Mouse (Mus musculus) embryonic facial prominence, embryonic 12.5 days (tissue): ENCODE measurements around the gene Cdc25a. TPM values are rescaled to one million over a fixed set of nuclear protein-coding genes. Genes with fewer than 3 reads are reported as not detected.

Experiments used
- ATAC-seq: fragments of 200-750 bp; cut with Nextera tagmentation; 2 replicates; pipeline ENCODE4 v1.8.0; 2017; ENCODE audit not compliant: insufficient number of reproducible peaks, insufficient read depth, low FRiP score, low TSS enrichment
- H3K27ac ChIP-seq: fragments of 300-500 bp; sonication (generic); 2 replicates; pipeline ENCODE4 v1.5.1; 2016; ENCODE audit warnings: mild to moderate bottlenecking
- H3K27me3 ChIP-seq: fragments of 300-500 bp; sonication (generic); 2 replicates; pipeline ENCODE4 v1.6.1; 2016; ENCODE audit warnings: mild to moderate bottlenecking, moderate library complexity
- H3K36me3 ChIP-seq: fragments of 300-500 bp; sonication (generic); 2 replicates; pipeline ENCODE4 v1.6.1; 2016; ENCODE audit warnings: mild to moderate bottlenecking
- H3K4me1 ChIP-seq: fragments of 300-500 bp; sonication (generic); 2 replicates; pipeline ENCODE4 v1.6.1; 2016
- H3K4me2 ChIP-seq: fragments of 300-500 bp; sonication (generic); replicated peaks from 2 replicates; pipeline ENCODE4 v1.6.1; 2016; ENCODE audit warnings: mild to moderate bottlenecking, moderate library complexity
- H3K4me3 ChIP-seq: fragments of 300-500 bp; sonication (generic); 2 replicates; pipeline ENCODE4 v1.5.1; 2016; ENCODE audit warnings: mild to moderate bottlenecking
- H3K9ac ChIP-seq: fragments of 300-500 bp; sonication (generic); 2 replicates; pipeline ENCODE4 v1.6.1; 2016; ENCODE audit warnings: mild to moderate bottlenecking, moderate library complexity
- H3K9me3 ChIP-seq: fragments of 300-500 bp; sonication (generic); 2 replicates; pipeline ENCODE4 v1.6.1; 2016; ENCODE audit warnings: mild to moderate bottlenecking, moderate library complexity
- WGBS: fragments of 180-500 bp; shearing (Covaris S2); methylation state at CpG from one replicate; pipeline ENCODE4 v1.1.7; 2016; 5-methylcytosine and 5-hydroxymethylcytosine counted together
- polyA plus RNA-seq: library from polyadenylated mRNA; unstranded; fragments of >200 nt; fragmentation: Nextera tagmentation; extraction: Ambion mirVana; gene quantifications from 2 replicates; pipeline ENCODE4 v1.2.1, GENCODE M21; 2016

Cdc25a gene
- polyA plus RNA-seq, 1 experiment from 2014 or later, result 51.7 TPM

- no peak overlapping the region for H3K27ac ChIP-seq
- no peaks in the 10 kb centered on the region for H3K9me3 ChIP-seq
- WGBS, result 89% methylated on average over 6 of the region's 6 CpGs
- ATAC-seq, result no peak
- H3K4me3 ChIP-seq, result no peak overlapping the region
- no peak overlapping the region for H3K4me2 ChIP-seq
- peaks cover 11% of the 10 kb centered on the region for H3K4me1 ChIP-seq
- H3K36me3 ChIP-seq, result peaks cover 40% of the 10 kb centered on the region
- H3K27me3 ChIP-seq, result no peaks in the 10 kb centered on the region
- H3K9ac ChIP-seq, result no peak overlapping the region
Observed at GRCm38 (mm10) chr9:109895593-109895992, 20.2 kb downstream of the Cdc25a start.

DNA sequence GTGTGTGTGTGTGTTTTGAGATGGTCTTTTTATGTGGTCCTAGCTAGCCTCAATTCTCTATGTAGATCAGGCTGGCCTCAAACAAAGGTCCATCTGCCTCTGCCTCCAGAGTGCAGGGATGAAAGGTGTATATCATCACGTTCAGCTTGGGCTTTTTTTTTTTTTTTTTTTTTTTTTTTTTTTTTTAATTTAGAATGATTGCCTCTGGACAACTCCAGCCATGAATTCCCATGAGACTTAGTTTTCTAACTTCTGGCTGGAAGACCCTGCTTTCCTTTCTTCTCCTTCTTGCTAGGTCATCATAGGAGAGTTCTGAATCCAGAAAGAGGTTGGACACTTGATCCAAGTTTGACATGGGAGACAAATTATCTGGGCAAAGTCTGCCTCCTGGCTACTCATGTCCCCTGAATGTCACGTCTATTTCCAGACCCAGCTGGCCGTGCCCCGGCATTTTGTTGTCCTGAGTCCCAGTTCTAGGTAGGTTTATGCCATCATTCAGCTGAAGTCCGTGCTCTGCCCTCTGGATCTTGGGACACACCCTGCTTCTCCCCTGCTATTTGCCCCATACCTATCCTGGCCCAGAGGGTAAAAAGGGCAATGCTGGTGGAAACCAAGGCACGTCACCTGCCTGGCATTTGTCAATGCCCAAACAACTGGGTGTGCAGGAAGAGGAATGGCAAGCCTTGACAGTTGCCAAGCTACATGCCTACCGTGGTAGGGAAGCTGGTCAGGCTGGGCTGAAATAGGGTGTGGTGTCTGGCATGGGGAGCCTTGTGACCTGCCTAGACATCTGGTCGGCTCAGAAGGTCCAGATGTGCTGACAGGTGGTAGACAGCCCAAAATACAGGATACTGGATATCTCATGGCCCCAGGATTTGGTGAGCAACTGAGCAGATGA is 21.1 kb downstream of the Cdc25a start:
- 86% methylated on average over 8 of the region's 8 CpGs for whole genome bisulfite sequencing
- Histone ChIP-seq H3K4me3 (no peak overlapping the region), H3K9me3 (no peaks in the 10 kb centered on the region), H3K9ac (no peak overlapping the region), H3K27ac (no peak overlapping the region), H3K27me3 (no peaks in the 10 kb centered on the region), H3K4me1 (peaks cover 11% of the 10 kb centered on the region), H3K4me2 (no peak overlapping the region), H3K36me3 (peaks cover 31% of the 10 kb centered on the region)
- no peak for ATAC-seq

DNA sequence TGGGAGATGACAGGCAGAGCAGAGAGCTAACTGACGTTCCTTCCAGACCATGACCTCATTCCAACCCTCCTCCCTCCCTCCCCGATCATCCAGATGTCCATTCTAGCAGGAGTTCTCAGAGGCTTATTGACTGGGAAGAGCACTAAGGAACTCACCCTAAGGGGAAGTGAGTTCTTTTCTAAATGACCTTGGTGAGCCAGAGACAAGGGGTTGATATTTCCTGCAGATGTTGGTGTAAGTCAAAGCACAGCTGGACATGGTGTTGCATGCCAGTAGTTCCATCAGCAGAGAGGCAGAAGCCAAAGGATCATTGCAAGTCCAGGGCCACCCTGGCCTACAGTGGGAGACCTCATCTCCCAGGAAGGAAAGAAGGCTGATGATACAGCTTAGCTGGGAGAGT is 22.6 kb downstream of the Cdc25a start:
- WGBS, result 30% methylated on average over 2 of the region's 2 CpGs
- no peaks in the 10 kb centered on the region for H3K27me3 ChIP-seq
- H3K36me3 ChIP-seq, result peaks cover 17% of the 10 kb centered on the region
- no peaks in the 10 kb centered on the region for H3K9me3 ChIP-seq
- peaks cover 11% of the 10 kb centered on the region for H3K4me1 ChIP-seq
- H3K4me2 ChIP-seq, result no peak overlapping the region
- H3K4me3 ChIP-seq, result no peak overlapping the region
- H3K9ac ChIP-seq, result no peak overlapping the region
- H3K27ac ChIP-seq, result no peak overlapping the region
- ATAC-seq, result no peak

DNA sequence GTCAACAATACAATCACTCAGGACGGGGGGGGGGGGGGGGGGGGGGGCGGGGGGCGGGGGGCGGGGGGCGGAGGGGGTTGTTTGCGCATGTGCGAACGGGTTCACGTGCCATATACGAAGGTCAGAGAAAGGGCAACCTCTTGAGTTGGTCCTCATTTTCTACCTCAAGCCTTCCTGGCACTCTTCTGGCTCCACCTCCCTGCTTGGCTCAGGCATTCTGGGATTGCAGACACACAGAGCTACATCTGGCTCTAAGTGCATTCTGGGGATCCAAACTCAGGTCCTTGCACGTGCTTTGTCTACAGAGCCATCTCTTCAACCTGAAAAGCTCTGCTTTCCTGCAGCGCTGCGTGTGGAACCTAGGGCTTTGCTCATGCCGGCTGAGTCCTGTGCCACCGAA is 24.0 kb downstream of the Cdc25a start:
- no peak for ATAC-seq
- Histone ChIP-seq H3K9me3 (no peaks in the 10 kb centered on the region), H3K27me3 (no peaks in the 10 kb centered on the region), H3K4me2 (no peak overlapping the region), H3K27ac (no peak overlapping the region), H3K4me3 (no peak overlapping the region), H3K4me1 (peaks cover 3% of the 10 kb centered on the region), H3K36me3 (peaks cover 11% of the 10 kb centered on the region; the same call in 1 of the 2 replicates), H3K9ac (no peak overlapping the region)
- WGBS, result 77% methylated on average over 9 of the region's 15 CpGs

DNA sequence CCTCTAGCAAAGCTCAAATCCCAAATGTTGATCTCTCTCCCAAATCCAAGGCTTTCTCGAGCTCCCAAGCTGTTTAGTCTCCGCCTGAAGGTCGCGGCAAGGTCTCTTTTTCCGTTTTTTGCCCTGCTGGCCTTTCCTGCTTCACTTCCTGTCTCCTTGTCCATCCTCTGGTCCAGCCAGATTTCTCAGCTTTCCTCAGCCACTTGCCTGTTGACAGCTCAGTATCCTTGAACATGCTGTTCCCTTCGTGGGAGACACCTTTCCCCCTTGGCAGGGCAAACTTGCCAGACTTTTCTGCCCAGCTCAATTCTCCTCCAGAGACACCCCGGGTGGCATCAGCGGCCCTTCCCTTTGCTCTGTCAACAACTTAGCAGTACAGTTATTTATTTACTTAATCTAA is 24.4 kb downstream of the Cdc25a start:
- Histone ChIP-seq H3K9ac (no peak overlapping the region), H3K4me2 (no peak overlapping the region), H3K36me3 (peaks cover 11% of the 10 kb centered on the region; the same call in 1 of the 2 replicates), H3K4me3 (no peak overlapping the region), H3K4me1 (no peaks in the 10 kb centered on the region), H3K27ac (no peak overlapping the region), H3K9me3 (no peaks in the 10 kb centered on the region), H3K27me3 (no peaks in the 10 kb centered on the region)
- WGBS, result 61% methylated on average over 8 of the region's 8 CpGs
- ATAC-seq, result no peak

- Histone ChIP-seq H3K9ac (no peak overlapping the region), H3K4me2 (no peak overlapping the region), H3K4me1 (no peaks in the 10 kb centered on the region), H3K36me3 (peaks cover 10% of the 10 kb centered on the region; the same call in 1 of the 2 replicates), H3K27me3 (no peaks in the 10 kb centered on the region), H3K9me3 (no peaks in the 10 kb centered on the region), H3K4me3 (no peak overlapping the region), H3K27ac (no peak overlapping the region)
- WGBS, result 86% methylated on average over 3 of the region's 3 CpGs
- ATAC-seq, result no peak
Observed at GRCm38 (mm10) chr9:109900604-109901003, 25.2 kb downstream of the Cdc25a start.

DNA sequence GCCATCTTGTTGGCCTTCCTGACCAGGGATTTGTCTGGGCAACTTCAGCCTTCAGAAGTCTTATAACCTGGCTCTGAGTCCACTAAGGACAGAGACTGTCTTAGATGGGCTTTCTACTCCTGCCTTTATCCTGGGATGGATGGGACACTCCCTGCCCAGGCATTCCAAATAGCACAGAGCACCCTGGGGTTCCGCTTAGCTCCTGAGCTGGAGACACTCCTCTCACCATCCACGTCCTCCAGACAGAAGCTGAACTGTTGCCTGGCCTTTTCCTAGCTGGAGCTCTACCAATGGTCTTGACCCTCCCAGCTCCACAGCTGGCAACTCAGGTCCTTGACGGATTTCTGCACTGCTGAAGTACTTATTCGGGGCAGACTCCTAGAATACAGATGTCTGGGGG is 26.9 kb downstream of the Cdc25a start:
- H3K4me3 ChIP-seq, result no peak overlapping the region
- no peak overlapping the region for H3K27ac ChIP-seq
- H3K9me3 ChIP-seq, result no peaks in the 10 kb centered on the region
- 54% methylated on average over 4 of the region's 4 CpGs for WGBS
- no peak for ATAC-seq
- H3K27me3 ChIP-seq, result no peaks in the 10 kb centered on the region
- H3K4me2 ChIP-seq, result no peak overlapping the region
- H3K36me3 ChIP-seq, result no peaks in the 10 kb centered on the region
- H3K4me1 ChIP-seq, result no peaks in the 10 kb centered on the region
- no peak overlapping the region for H3K9ac ChIP-seq

DNA sequence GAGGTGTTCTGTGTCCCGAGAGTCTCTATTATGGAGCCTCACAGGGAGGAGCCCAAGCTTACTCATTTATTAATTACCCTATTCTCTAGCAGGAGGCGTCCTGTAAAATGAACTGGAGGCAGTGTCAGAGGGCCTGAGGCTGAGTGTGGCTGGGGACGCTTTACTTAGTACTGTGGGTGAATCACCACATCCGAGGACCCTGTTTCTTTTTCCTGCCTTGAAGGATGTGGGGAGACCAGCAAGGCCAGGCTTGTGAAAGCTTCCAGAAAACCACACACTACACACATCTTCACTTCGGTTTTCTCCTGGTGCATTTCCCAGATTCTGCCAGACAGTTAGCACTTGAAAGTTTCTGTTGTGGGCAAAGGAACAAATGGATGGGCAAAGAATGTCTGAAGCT is 27.4 kb downstream of the Cdc25a start:
- no peaks in the 10 kb centered on the region for H3K9me3 ChIP-seq
- H3K9ac ChIP-seq, result no peak overlapping the region
- no peaks in the 10 kb centered on the region for H3K27me3 ChIP-seq
- no peaks in the 10 kb centered on the region for H3K36me3 ChIP-seq
- no peak overlapping the region for H3K4me3 ChIP-seq
- H3K4me1 ChIP-seq, result no peaks in the 10 kb centered on the region
- WGBS, result 66% methylated on average over 5 of the region's 5 CpGs
- no peak overlapping the region for H3K27ac ChIP-seq
- no peak overlapping the region for H3K4me2 ChIP-seq
- no peak for ATAC-seq

GRCm38 (mm10) chr9:109907300-109907699 is 31.9 kb downstream of the Cdc25a start:
- ATAC-seq, result no peak
- WGBS, result 57% methylated on average over 8 of the region's 8 CpGs
- Histone ChIP-seq H3K9ac (no peak overlapping the region), H3K4me3 (no peak overlapping the region), H3K27ac (no peak overlapping the region), H3K4me1 (no peaks in the 10 kb centered on the region), H3K4me2 (no peak overlapping the region), H3K27me3 (no peaks in the 10 kb centered on the region), H3K9me3 (no peaks in the 10 kb centered on the region), H3K36me3 (no peaks in the 10 kb centered on the region)

GRCm38 (mm10) chr9:109907774-109908465 is 32.5 kb downstream of the Cdc25a start:
- no peak for ATAC-seq
- no peaks in the 10 kb centered on the region for H3K27me3 ChIP-seq
- no peaks in the 10 kb centered on the region for H3K36me3 ChIP-seq
- H3K9ac ChIP-seq, result no peak overlapping the region
- H3K27ac ChIP-seq, result no peak overlapping the region
- no peaks in the 10 kb centered on the region for H3K9me3 ChIP-seq
- H3K4me3 ChIP-seq, result no peak overlapping the region
- no peak overlapping the region for H3K4me2 ChIP-seq
- no peaks in the 10 kb centered on the region for H3K4me1 ChIP-seq
- WGBS, result 73% methylated on average over 6 of the region's 6 CpGs

DNA sequence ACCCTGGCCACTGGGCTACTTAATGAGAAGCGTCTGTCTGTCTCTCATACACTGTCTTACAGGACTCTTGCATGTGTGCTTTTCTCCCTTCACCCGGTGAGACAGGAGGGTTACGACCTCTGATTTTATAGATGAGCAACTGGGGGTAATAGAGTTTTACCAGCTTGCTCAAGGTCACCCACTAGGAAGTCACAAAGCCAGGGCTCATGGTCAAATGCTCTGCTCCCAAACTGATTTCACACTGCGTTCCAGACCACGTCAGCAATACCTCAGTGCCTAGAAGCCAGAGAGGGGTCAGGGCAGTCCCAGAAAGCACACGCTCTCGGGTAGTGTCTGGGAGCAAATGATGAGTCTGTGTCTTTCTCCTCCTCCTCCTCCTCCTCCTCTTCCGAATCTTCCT is 33.7 kb downstream of the Cdc25a start:
- Histone ChIP-seq H3K9me3 (no peaks in the 10 kb centered on the region), H3K4me1 (no peaks in the 10 kb centered on the region), H3K4me3 (no peak overlapping the region), H3K27ac (no peak overlapping the region), H3K27me3 (no peaks in the 10 kb centered on the region), H3K9ac (no peak overlapping the region), H3K36me3 (no peaks in the 10 kb centered on the region), H3K4me2 (no peak overlapping the region)
- no peak for ATAC-seq
- WGBS, result 74% methylated on average over 8 of the region's 8 CpGs

DNA sequence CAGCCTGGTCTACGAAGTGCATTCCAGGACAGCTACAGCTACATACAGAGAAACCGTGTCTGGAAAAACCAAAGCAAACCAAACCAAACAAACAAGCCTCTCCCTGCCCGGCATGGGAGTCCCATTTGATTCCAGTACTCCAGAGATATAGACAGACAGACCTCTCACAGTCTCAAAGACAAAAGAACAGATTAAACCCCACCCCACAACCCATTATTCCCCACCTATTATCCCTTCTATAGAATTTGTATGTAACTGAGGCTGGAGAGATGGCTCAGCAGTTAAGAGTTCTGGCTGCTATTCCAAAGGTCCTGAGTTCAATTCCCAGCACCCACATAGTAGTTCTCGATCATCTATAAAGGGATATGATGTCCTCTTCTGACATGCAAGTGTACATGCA is 34.5 kb downstream of the Cdc25a start:
- no peak for ATAC-seq
- WGBS, result 88% methylated on average over 4 of the region's 4 CpGs

More for the DNA sequence above, 34.5 kb downstream of the Cdc25a start:
- H3K27me3 ChIP-seq, result no peaks in the 10 kb centered on the region
- H3K9me3 ChIP-seq, result no peaks in the 10 kb centered on the region
- no peak overlapping the region for H3K27ac ChIP-seq
- H3K4me1 ChIP-seq, result no peaks in the 10 kb centered on the region
- H3K4me3 ChIP-seq, result no peak overlapping the region
- H3K36me3 ChIP-seq, result no peaks in the 10 kb centered on the region
- no peak overlapping the region for H3K9ac ChIP-seq
- no peak overlapping the region for H3K4me2 ChIP-seq
